Mouse (Mus musculus): ENCODE measurements around the gene 4930470P17Rik.
"Not testable (repeated sequence)": the region's sequence is repeated elsewhere in the genome, so short reads cannot be mapped to it uniquely, and the experiment has no call there.

Gene 4930470P17Rik

DNA sequence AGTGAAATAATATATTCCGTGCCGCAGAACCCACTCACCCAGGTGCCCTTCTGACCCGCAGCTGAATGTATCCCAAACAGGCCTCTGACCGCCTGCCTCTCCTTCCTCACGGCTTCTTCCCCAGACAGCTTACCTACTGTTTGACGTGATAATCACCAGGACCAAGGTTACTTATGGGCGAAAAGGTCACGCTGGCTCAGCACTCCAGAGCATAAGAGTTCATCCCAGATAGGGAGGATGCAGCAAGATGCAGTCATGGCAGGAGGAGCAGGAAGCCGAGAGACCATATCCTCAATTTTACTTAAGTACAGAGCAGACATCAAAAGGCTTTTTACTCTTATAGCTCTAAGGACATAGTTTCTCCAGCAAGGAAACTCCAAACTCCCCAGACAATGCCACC, at the start of gene 4930470P17Rik:
Gene 4930470P17Rik, minus strand, starts transcription at position 101 of the 400 bp plus-strand sequence.
- in situ Hi-C loops (cut with MboI; ENCODE audit: low pct_unique_long_range_greater_than_20kb in 1 of 2, low sequenced_read_pairs in 2 of 2, unreplicated experiment in 1 of 2), result no loop called here

DNA sequence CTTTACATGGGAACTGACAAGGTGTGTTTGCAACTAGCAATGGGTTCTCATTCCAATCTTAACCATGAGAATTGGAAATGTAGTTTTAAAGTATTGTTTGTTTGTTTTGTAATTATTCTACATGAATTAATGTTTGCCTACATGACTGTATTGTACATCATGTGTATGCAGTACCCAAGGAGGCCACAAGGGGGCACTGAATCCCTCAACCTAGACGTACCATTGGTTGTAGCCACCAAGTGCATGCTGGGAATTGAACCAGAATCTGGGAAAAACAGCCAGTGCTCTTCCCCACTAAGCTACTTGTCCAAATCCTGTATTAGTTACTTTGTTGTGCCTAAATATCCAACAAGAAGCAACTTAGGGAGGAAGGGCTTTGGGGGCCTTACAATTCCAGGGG, 49.7 kb upstream of the 4930470P17Rik start:
- in situ Hi-C loops (cut with MboI; ENCODE audit: low pct_unique_long_range_greater_than_20kb in 1 of 2, low sequenced_read_pairs in 2 of 2, unreplicated experiment in 1 of 2), result no loop called here

DNA sequence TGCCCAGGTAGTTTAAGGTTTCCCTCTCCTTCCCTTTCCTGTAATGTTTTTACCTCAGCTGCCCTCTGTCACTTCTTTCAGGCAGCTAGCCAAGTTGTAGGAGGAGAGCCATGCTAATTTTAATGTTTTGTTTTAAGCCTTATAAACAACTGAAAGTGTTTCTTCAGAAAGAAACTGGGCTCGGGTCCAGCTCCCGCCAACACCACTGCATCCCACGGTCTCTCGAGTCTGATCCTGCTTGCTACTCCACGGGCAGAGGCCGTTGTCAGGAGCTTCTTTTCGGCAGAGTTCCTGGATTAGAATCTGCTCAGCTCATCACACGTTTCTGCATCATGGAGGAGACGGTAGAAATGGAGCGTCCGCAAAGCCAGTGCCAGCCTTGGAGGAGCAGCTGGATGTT, 46.7 kb upstream of the 4930470P17Rik start:
- in situ Hi-C loops (cut with MboI; ENCODE audit: low pct_unique_long_range_greater_than_20kb in 1 of 2, low sequenced_read_pairs in 2 of 2, unreplicated experiment in 1 of 2), result no loop called here

DNA sequence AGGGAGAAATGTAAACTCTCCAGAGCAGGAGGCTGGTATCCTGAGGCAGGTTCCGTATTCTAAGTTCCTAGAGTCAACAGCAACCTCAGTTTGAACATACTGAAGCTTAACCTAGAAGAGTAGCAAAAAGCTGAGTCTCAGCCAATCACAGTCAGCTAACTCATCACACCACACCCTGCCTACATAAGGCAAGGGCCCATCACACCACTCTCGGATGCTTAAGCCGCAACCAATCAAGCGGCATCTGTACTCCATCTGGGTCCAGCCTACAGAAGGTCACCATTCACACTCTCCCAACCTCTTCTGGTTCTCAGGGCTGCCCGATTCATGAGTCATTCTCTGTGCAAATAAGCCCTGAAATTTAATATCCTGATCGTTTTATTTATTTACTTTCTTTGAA, 44.4 kb upstream of the 4930470P17Rik start:
- in situ Hi-C loops (cut with MboI; ENCODE audit: low pct_unique_long_range_greater_than_20kb in 1 of 2, low sequenced_read_pairs in 2 of 2, unreplicated experiment in 1 of 2), result no loop called here

DNA sequence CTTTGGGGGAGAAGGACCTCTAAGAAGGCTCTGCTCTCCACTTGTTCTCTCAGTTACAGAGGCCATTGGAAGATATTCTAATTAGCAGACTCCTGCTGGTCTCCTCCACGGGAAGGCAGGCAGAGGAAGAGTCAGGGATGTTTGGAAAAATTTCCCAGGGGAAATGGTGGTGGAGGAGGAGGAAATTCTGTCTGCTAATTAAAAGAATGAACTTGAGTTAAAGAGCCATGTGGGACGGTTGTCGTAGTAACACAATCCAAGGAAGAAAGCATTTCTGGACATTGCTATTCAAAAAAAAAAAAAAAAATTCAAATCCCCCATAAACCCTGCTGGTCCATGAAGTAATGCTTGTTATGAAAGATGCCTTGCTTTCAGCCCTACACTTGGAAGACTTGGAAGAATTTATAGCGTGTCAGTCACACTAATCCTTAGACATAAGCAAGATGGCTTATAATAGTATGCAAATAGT, 40.6 kb upstream of the 4930470P17Rik start:
- in situ Hi-C loops (cut with MboI; ENCODE audit: low pct_unique_long_range_greater_than_20kb in 1 of 2, low sequenced_read_pairs in 2 of 2, unreplicated experiment in 1 of 2), result no loop called here

DNA sequence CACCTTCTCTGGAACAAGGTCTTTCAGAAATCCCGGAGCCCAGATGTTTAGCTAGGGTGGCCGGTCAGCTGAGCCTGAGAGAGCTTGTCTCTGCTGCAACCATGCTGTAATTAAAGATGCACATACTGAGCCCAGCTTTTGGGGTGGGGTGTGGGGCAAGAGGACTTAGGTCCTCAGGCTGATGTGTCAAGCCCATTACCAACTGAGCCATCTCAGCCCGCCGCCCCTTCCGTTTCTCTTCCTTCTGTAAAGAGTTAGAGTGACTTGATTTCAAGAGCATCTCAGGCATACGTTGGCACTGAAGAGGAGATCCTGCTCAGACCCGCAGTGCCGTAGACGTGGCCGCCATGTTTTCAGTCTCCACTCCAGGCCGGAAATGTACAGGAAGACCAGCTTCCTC, 38.5 kb upstream of the 4930470P17Rik start:
- in situ Hi-C loops (cut with MboI; ENCODE audit: low pct_unique_long_range_greater_than_20kb in 1 of 2, low sequenced_read_pairs in 2 of 2, unreplicated experiment in 1 of 2), result no loop called here

DNA sequence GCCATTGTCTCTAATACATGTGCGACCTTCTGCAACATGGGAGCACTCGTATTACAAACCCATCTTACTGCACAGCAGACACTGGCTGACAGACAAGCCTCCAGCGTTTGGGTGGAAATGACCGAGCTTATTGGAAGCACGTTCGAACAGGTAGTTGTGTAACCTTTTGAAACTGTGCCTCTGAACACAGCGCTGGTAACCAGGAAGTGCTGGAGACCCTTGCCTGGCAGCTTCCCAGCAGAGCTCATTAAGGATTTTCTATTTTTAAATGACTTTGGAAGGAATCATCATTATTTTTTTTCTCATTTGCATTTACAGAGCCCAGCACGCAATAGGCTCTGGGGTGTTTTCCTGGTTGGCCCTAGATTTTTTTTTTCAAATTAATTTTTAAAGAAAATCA, 36.9 kb upstream of the 4930470P17Rik start:
- in situ Hi-C loops (cut with MboI; ENCODE audit: low pct_unique_long_range_greater_than_20kb in 1 of 2, low sequenced_read_pairs in 2 of 2, unreplicated experiment in 1 of 2), result no loop called here

DNA sequence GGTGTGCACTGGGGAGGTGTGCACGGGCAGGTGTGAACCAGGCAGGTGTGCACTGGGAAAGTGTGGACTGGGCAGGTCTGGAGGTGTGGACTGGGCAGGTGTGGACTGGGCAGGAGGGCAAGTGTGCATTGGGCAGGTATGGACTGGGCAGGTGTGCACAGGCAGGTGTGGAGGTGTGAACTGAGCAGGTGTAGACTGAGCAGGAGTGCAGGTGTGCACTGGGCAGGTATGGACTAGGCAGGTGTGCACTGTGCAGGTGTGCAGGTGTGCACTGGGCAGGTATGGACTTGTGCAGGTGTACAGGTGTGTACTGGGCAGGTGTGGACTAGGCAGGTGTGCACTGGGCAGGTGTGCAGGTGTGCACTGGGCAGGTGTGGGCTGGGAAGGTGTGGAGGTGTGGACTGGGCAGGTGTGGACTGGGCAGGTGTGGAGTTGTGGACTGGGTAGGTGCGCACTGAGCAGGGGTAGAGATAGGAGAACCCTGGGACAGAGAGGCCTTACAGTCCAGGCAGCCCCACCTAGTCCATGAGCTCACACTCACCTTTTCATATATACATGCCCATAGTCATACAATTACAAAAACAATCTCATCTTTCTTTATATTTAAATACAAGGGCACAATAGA, 31.3 kb upstream of the 4930470P17Rik start:
- in situ Hi-C loops (cut with MboI; ENCODE audit: low pct_unique_long_range_greater_than_20kb in 1 of 2, low sequenced_read_pairs in 2 of 2, unreplicated experiment in 1 of 2), result no loop called here

DNA sequence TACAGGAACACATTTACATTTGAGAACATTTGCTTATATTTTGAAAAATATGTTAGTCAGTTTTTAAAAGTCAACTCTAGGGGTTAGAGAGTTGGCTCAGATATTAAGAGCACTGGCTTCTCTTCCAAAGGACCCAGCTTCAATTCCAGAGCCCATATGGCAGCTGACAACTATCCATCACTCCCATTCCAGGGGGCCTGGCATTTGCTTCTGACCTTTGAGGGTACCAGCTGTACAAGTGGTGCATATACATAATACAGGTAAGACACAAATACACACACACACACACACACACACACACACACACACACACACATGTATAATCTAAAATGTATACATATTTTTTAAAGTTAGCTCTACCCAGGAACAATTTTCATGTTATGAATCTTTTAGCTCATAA, 30.6 kb upstream of the 4930470P17Rik start:
- in situ Hi-C loops (cut with MboI; ENCODE audit: low pct_unique_long_range_greater_than_20kb in 1 of 2, low sequenced_read_pairs in 2 of 2, unreplicated experiment in 1 of 2), result no loop called here

DNA sequence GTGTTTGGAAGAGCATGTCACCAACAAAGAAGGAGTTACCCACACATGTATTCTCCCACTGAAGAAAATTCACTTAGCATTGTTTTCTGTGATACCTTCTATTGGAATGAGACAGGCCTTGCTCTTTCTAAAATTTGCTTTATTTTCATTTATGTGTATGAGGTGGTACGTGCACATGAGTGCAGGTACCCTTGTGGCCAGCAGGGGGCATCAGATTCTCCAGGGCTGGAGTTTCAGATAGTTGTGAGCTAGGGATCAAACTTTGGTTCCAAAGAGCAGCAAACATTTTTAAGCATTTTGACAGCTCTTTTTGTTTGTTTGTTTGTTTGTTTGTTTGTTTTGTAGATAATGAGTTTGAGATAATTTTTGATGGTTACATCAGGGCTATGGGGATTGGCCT, 29.6 kb upstream of the 4930470P17Rik start:
- in situ Hi-C loops (cut with MboI; ENCODE audit: low pct_unique_long_range_greater_than_20kb in 1 of 2, low sequenced_read_pairs in 2 of 2, unreplicated experiment in 1 of 2), result no loop called here

DNA sequence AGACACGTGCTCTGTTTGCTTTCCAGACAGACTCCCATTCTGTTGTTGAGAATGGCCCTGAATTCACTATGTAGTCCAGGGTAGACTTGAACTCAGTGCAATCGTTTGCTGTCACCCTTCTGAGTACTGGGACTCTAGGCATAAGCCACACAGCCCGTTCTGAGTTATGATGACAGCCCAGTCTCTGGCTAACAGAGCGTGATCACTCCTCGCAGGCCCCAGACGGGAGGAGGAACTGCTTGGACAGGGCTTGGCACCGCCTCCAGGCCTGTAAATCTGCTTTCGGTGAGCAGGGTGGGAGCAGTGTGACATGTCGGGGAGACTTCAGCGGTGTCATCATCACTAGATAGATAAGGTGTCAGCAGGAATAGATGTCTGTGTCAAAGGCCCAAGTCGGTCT, 28.7 kb upstream of the 4930470P17Rik start:
- in situ Hi-C loops (cut with MboI; ENCODE audit: low pct_unique_long_range_greater_than_20kb in 1 of 2, low sequenced_read_pairs in 2 of 2, unreplicated experiment in 1 of 2), result no loop called here

DNA sequence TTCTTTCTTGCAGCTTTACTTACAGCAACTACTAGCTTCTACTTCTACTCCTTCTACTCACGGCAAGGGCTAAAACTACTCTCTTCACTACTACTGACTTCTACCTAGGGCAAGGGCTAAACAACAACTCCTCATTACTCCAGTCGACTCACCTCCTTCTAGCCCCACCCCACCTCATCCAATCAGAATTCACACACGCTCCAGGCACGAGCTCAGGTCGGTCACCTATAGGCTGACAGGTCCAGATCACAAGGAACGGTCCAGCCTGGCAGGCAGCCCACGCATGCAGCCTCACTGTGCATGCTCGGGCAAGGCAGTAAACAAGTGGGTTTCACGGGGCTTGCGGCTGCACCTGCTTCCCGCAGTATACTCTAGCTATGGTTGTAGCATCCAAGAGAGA, 26.2 kb upstream of the 4930470P17Rik start:
- in situ Hi-C loops (cut with MboI; ENCODE audit: low pct_unique_long_range_greater_than_20kb in 1 of 2, low sequenced_read_pairs in 2 of 2, unreplicated experiment in 1 of 2), result not testable (repeated sequence)

DNA sequence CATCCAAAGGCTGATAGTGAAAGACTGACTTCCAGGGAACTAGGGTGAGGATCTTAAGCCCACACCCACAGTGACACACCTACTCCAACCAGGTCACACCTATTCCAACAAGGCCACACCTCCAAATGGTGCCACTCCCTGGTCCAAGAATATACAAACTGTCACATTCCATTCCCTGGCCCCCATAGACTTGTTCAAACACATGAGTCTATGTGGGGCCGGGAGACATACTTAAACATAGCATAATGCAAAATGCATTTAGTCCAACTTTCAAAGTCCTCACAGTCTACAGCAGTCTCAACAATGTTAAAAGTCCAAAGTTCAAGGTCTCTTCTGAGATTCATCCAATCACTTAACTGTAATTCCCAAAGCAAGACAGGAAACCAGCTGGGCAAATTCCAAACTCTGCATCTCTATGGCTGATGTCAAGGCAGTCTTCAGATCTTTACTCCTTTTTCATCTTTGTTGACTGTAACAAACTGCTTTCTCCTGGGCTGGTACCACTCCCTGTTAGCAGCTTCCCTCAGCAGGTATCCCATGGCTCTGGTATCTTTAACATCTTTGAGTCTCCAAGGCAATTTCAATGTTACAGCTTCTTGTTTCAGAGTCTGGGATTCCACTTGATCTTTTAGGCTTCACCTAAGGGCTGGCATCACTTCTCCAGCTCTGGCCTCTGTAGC, 22.5 kb upstream of the 4930470P17Rik start:
- in situ Hi-C loops (cut with MboI; ENCODE audit: low pct_unique_long_range_greater_than_20kb in 1 of 2, low sequenced_read_pairs in 2 of 2, unreplicated experiment in 1 of 2), result not testable (repeated sequence)

DNA sequence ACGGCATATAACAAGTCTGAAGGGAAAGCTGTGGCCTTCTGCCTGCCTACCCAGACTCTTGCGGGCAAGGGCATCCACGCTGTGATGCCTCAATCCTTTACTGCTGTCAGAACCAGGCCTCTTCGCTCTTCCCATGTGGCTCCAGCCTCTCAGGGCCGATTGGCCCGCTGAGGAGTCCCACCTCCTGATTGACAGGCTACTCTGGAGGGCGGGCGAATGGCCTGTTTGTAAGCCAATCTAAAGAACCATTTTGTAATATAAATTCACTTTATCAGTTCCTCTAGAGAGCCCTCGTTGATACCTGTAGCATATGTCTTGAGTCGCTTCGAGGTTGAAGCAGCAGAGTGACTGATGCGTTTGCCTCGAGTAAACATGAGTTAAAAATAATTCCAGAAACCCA, 21.2 kb upstream of the 4930470P17Rik start:
- in situ Hi-C loops (cut with MboI; ENCODE audit: low pct_unique_long_range_greater_than_20kb in 1 of 2, low sequenced_read_pairs in 2 of 2, unreplicated experiment in 1 of 2), result no loop called here

DNA sequence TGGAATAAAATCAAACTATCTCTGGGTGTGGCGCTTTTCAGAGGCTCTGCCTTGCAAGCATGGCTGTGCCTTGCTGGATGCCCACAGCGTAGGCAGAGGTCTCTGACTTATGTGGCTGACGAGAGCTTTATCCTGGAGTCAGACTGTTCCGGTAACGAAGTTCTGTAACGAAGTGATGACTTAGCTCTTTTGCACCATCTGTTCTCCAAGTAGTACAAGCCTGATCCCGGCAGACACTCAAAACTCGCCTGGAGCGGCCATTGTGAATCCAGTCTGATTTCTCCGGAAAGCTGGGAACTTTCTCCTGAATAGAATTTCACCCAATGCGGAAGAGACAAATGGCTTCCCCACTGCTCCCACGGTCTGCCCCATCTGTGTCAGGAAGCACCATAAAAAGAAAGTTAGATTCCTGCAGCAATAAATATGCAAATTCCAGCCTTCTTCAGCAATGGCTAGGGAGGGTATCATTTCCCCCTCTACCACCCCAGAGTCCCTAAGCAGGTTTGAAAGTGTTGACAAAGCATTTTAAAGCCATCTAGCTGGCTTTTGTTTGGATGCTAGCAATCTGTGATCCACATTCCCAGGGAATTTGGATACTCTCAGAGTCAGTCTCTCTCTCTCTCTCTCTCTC, 17.2 kb upstream of the 4930470P17Rik start:
- in situ Hi-C loops (cut with MboI; ENCODE audit: low pct_unique_long_range_greater_than_20kb in 1 of 2, low sequenced_read_pairs in 2 of 2, unreplicated experiment in 1 of 2), result no loop called here

DNA sequence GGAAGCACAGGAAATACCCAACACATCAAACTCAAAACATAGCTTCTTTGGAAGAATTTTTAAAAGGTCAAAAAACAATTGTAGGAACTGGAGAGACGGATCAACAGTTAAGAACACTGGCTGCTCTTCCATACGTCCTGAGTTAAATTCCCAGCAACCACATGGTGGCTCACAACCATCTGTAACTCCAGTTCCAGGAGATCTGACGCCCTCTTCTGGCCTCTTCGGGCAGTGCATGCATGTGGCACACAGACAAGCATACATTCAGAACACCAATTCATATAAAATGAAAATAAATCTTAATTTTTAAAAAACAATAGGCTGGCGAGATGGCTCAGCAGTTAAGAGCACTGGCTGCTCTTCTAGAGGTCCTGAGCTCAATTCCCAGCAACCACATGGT, 10.0 kb upstream of the 4930470P17Rik start:
- in situ Hi-C loops (cut with MboI; ENCODE audit: low pct_unique_long_range_greater_than_20kb in 1 of 2, low sequenced_read_pairs in 2 of 2, unreplicated experiment in 1 of 2), result not testable (repeated sequence)

DNA sequence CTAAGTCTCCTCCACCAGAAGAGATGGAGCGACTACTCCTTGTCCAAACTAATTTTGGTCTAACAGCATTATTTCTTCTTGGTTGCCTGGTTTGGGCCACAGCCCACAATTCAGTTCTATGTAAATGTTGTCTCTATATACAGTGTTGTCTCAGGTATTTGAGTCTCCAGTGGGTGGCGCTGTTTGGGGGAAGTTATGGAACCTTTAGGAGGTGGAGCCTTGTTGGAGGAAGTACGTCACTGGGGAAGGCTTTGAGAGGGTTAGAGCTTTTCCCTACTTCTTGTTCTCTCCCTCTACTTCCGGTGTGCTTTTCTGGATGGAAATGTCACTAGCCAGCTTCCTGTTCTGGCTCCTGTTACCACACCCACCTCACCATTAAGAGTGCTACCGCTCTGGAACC, 646 bp downstream of the 4930470P17Rik start:
- in situ Hi-C loops (cut with MboI; ENCODE audit: low pct_unique_long_range_greater_than_20kb in 1 of 2, low sequenced_read_pairs in 2 of 2, unreplicated experiment in 1 of 2), result no loop called here

DNA sequence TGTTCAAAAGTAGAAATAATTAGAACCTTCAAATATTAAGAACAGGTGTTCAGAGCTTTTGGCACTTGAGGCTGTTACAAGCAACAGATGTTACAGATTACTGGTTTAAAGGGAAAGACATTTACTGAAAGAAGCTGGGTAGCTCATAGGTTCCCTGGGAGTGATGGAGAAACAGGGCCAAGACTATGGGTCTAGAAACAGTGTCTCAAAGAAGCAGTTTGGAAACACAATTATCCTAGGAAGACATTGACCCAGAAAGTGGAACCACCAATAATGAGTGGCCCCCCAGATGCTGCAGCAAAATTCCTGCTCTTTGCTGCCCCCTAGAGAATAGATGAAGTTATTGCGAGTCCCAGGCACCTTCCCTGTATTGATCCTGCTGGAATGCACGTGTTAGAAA, 4.2 kb downstream of the 4930470P17Rik start:
- in situ Hi-C loops (cut with MboI; ENCODE audit: low pct_unique_long_range_greater_than_20kb in 1 of 2, low sequenced_read_pairs in 2 of 2, unreplicated experiment in 1 of 2), result loop anchor here (5.0 to 25.0 kb wide), 2 partner anchors 75 to 160 kb away; partner anchors contain the start of gene Bcas1 (in 1 of the 2)

DNA sequence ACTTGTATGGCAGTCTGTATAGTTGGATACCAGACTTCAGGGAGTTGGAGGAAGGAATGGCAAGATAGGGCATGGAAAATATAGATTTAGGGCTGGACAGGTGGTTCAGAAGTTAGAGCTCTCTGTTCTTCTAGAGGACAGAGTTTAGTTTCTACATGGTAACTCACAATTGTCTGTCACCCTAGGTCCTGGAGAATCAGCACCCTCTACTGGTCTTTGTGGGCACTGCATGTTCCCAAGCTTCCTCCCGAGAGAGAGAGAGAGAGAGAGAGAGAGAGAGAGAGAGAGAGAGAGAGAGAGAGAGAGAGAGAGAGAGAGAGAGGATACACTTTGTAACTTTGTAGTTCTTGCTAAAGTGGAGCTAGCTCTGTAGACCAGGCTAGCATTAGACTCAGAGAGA, 5.1 kb downstream of the 4930470P17Rik start:
- in situ Hi-C loops (cut with MboI; ENCODE audit: low pct_unique_long_range_greater_than_20kb in 1 of 2, low sequenced_read_pairs in 2 of 2, unreplicated experiment in 1 of 2), result loop anchor here (5.0 to 25.0 kb wide), 2 partner anchors 74 to 159 kb away; partner anchors contain the start of gene Bcas1 (in 1 of the 2)
